Mouse (Mus musculus) liver (tissue): ENCODE results near the gene Mcl1.
"Not testable (repeated sequence)": the region's sequence is repeated elsewhere in the genome, so short reads cannot be mapped to it uniquely, and the experiment has no call there.

Source experiments
- DNase-seq: peaks from one replicate; pipeline ENCODE4 v3.0.0-alpha.2; 2020; ENCODE audit warnings: mixed read lengths

The Mcl1 gene

DNA sequence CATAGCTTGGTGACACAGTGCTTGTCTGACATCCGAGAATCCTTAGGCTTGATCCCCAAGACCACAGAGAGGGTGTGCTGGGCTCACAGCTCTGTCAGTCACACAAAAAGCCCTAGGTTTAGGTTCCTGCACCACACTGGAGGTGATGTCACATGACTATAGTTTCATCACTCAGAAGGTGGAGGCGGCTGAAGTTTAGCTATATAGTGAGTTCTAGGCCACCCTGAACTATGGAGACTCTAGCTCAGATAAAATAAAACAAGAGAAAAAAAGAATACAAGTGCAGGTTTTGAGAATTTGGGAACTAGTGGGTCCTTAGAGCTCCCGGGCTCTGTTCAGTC, 7.6 kb upstream of the Mcl1 start:
- no peak for DNase-seq

DNA sequence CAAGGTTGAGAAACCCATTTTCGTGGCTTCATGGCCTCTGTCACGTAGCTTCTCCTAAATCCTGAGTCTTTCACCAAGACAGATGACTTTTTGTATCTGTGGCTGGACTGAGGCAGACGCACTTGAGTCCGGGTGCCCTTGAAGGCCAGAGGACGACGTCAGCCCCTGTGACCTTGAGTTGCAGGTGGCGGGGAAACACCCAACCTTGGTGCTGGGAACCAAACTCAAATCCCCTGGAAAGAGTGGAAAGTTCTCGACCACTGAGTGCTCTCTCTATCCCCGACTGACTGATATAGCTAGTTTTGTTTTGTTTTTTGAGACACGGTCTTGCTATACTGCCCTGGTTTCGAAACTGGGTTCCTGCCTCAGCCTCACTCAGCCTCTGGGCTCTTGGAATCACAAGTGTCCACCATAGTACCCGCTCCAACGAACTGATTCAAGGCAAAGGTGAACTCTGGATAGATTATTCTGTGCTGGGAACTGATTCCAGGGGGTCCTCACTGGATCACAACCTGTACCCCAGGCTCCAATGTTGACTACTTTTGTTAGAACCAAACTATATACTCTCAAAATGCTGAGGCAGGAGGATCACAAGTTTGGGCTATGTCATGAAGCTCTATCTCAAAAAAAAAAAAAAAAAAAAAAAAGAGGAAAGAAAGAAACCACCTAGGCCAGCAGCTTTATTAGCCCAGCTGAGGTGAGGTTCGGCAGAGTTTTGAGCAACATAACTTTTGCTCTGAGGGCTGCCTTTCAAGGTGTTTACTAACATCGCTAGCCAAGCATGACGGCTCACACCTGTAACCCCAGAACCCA, 7.0 kb upstream of the Mcl1 start:
- DNase-seq, result no peak

- DNase-seq, result no peak
These were observed 6.3 kb upstream of the Mcl1 start for GRCm38 (mm10) chr3:95652204-95652811.

DNA sequence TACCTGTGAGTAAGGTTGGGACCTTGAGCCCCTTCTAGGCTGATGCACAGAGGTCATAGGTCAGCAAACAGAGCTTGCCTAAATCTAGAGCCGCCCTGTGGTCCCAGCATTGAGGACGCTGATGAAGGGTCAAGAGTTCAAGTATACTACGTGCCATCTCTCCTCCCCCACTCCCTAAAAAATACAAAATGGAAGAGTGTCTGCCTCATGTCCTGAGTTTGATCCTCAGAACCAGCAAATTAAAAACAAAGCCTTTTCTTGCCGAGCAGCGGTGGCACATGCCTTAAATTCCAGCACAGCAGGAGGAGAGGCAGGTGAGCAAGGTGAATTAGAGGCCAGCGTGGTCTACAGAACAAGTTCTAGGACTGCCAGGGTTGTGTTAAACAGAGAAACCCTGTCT, 5.7 kb upstream of the Mcl1 start:
- DNase-seq, result no peak

DNA sequence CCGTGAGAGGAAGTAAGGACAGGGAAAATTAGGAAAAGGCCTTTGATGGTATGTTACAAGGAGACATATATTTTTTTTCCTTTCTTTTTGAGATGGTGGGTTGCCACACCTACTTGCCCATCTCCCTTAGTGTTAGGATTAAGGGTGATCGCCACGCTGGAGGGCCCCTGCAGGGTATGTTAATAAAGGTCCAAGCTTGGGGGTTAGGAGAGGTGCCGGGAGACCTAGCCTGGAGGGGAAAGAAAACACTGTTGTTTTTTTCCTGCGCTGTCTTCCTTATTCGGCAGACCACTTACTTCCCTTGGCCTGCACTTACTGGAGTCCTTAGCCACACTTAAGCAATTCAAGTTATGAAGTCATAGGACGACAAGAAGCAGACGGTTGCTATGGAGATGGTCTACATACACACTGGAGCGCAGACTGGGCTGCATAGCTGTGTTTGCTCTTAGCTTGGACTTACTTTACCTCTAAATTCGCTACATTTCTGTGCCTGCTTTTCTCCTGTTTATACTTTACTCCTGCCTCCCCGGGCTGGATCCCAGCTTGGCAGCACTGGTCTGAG, 5.0 kb upstream of the Mcl1 start:
- no peak for DNase-seq

GRCm38 (mm10) chr3:95654371-95654770, 4.2 kb upstream of the Mcl1 start:
- not testable (repeated sequence) for DNase-seq

DNA sequence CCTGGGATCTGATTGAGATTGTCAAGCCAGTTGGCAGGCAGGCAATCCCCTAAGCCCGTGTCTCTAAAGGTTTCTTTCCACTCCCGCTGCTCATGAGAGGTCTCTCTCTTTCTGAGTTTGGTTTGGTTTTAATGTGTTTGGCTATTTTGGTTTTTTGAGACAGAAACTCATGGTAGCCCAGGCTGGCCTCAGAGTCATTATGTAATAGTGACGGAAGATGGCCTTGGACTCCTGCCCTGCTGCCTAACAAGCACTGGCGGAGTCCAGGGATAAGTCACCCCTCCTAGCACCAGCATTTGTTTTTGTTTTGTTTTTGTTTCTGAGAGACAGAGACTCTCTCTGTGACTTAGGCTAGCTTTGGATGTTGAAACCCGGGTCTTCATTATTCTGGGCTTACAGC, 3.2 kb upstream of the Mcl1 start:
- no peak for DNase-seq

DNA sequence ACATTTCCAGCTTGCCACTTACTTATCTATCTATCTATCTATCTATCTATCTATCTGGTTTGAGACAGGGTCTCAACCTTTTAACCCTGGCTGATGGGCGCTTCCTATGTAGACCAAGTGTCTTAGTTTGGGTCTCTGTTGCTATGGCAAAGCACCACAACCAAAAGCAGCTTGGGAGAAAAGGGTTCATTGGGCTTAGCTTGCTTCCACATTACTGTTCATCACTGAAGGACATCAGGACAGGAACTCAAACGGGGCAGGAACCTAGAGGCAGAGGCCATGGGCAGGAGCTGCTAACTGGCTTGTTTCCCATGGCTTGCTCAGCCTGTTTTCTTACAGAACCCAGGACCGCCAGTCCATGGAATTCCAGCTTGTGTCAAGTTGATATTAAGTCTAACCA, 1.5 kb upstream of the Mcl1 start:
- no peak for DNase-seq

- DNase-seq, result no peak
These were observed 877 bp upstream of the Mcl1 start for GRCm38 (mm10) chr3:95657711-95658110.

GRCm38 (mm10) chr3:95658868-95659712, 502 bp downstream of the Mcl1 start:
- peak; percentile 72 for DNase-seq

DNA sequence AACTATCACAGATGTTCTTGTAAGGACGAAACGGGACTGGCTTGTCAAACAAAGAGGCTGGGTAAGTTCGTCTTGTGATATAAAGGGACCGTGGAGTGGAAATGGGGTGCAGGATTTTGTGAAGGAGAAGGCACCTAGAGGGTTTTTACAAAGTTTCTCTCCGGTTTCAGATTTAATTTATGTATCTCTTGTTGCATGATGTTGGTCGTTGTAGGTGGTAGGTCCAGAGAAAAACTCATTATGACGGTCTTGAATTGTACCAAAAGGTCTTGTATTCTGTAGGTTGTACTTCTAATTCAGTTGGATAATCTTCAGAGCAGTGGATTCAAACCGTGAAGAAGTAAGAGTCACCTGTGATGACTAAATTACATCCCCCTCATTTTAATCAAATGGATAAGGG, 1.4 kb downstream of the Mcl1 start:
- DNase-seq, result no peak

- DNase-seq, result peak; percentile 36
These were observed 2.3 kb downstream of the Mcl1 start for GRCm38 (mm10) chr3:95660788-95661478.

DNA sequence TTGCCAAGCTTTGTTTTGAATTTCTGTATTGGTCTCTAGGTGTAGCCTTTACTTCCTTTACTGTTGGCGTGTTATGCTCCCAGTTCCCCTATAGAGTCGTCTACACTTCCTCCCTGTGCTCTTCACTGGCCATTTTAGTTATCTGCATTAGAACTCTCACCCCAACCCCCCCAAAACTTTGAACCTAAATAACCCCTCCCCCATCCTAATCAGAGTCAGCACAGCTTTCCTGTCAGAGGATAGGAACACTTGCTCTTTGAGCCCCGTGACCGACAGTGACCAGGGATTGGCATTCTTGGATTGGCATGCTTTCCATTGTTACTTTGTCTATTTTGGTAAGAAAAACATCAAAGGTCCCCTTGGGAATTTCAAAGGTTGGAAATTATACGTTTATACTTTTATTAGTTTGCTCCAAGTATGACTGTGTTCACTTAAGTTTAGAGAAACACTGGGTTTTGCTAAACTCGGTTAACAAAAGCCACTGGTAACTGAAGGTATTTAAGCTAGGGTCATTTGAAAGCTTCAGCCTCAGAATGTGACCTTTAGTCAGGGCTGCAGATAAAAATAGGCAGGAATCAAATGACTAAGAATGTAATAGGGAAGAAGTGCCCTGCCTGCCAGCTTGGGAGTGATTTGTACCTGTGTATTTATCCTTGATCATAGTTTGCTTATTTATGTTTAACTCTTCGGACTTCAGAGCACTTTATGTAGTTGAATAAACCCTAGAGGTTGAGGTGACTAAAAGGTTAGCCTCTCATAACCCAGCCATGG, 3.5 kb downstream of the Mcl1 start:
- peak; percentile 56 for DNase-seq

DNA sequence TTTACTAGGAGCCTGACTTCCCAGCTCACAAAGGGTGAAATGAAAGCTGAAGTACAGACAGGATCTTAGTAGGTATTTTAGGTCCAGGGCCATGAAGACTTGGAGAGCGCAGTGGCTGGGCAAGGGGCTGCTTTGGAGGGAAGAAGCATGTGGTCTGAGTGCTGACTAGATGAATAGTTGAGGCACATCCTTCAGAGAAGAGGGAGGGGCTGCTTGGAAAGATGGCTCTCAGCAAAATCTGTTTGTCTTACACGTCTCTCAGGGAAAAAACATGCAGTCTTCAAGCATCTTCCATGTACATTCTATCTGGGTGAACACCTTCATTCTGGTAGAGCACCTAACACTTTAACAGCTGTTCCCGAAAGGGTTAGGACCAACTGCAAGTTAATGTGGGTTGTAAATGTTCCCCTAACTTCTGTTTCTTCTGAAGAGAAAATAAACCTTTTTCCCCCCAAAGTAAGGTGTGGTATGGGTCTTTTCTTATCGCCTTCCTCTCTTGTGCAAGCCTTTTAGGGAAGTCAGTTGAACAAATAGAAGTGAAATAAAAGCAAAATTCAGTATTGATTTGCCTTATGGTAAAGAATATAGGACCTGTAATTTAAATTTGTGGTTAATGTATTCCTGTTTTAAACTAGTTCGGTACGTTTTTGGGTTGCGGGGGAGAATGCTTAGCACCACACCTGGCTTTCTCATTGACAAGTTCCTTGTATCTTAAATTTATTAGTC, 4.3 kb downstream of the Mcl1 start:
- no peak for DNase-seq

DNA sequence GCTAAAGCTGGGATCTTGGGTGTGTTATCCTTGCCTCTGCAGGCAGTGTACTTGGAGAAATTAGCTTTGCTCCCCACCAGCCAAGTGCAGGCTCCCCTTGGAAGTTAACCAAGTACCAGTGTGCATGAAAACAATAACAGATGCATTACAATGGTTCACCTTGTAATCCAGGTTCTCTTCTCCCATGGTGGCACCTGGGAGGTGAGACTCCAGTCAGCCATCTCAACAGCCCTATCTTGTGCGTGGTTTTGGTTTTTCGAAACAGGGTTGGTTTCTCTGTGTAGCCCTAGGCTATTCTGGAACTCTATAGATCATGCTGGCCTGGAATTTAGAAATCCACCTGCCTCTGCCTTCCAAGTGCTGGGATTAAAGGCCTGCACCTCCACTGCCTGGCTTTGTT, 4.9 kb downstream of the Mcl1 start:
- no peak for DNase-seq

GRCm38 (mm10) chr3:95663969-95664608, 5.5 kb downstream of the Mcl1 start:
- DNase-seq, result no peak

- DNase-seq, result no peak
These were observed 6.4 kb downstream of the Mcl1 start for GRCm38 (mm10) chr3:95664940-95665352.

- DNase-seq, result peak; percentile 90
These were observed 7.7 kb downstream of the Mcl1 start for GRCm38 (mm10) chr3:95666124-95666844.

DNA sequence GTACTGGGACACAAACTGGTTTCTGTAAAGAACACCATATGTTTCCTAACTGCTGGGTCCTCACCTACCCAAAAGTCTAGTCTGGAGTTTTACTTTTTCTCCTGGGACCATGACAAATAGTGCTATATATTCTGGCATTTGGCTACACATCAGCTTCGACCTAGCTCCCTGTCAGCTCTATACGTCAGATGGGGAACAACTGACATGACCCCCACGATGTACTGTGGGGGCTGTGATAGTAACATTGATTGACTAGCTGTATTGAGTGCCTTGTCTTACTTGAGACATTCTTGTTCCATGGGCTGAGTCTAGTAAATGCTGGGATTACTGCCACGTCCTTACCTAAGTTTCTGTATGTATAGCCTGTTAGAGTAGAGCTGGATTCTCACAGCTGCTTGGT, 8.9 kb downstream of the Mcl1 start:
- DNase-seq, result no peak

GRCm38 (mm10) chr3:95668026-95668425, 9.4 kb downstream of the Mcl1 start:
- peak; percentile 24 for DNase-seq
